Mouse (Mus musculus): ENCODE measurements around the gene Pradc1. TPM values are rescaled to one million over a fixed set of nuclear protein-coding genes. Genes with fewer than 3 reads are reported as not detected.
A peak's percentile ranks its signal among the peaks of the same experiment; 100 is the strongest.

Gene Pradc1
- polyA plus RNA-seq, 1 experiment: 13.9 TPM

DNA sequence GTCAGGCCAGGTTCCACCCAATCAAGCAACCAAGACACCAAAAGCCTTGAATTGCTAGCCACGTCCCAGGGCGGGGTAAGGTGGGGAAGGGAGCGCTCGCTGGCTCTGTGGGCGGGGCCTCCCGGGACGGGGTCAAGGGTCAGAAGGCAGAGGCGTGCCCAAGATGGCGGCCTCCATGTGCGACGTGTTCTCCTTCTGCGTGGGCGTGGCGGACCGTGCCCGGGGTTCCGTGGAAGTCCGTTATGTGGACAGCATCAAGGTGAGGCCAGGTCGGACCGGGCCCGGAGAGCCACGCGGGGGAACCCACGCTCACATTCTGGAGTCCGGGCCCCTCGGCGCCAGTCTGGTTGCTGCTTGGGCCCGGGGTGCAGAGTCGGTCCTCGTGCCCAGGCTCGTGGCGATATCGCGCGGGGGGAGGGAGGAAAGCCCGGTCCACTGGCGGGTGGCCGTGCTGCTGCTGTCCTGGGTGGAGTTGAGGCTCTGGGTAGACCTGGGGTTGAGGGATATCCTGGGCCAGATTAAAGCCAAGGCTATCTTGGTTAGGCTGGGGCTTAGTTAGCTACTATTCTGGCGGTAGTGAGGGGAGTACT, 19.8 kb downstream of the Pradc1 start, which contains the start of gene Smyd5:
Gene Smyd5, plus strand, starts transcription at position 148 of the 590 bp plus-strand sequence.
- Histone ChIP-seq H3K27ac (ENCODE audit: insufficient read depth, low read length) (0 out of 2 replicates have a peak within 1 kb of the TSS, but pooled peaks have one; percentile 3), H3K4me1 (ENCODE audit: control insufficient read depth, insufficient read depth, insufficient read length) (peaks cover 8% of the 10 kb centered on the region; the same call in 1 of the 2 replicates), H3K27me3 (ENCODE audit: control insufficient read depth, insufficient read depth, low read length) (no peaks in the 10 kb centered on the region), H3K36me3 (ENCODE audit: control insufficient read depth, insufficient read depth, low read length) (no peaks in the 10 kb centered on the region), H3K4me3 (ENCODE audit: extremely low read depth, insufficient read depth, insufficient read length) (peak within 1 kb of the TSS; percentile 99)
- WGBS: under 1% methylated on average over 39 of the region's 39 CpGs
- TF ChIP-seq CTCF (IDR thresholded peaks at IDR 0.05; ENCODE audit: extremely low read depth, insufficient read depth, insufficient read length, insufficient replicate concordance) (no peak), POLR2A (IDR thresholded peaks at IDR 0.05; ENCODE audit: low read depth, low read length) (no peak)
- DNase-seq (ENCODE audit: low read depth in 1 of 2, low spot score in 2 of 2): peak; percentile 57 to 87

DNA sequence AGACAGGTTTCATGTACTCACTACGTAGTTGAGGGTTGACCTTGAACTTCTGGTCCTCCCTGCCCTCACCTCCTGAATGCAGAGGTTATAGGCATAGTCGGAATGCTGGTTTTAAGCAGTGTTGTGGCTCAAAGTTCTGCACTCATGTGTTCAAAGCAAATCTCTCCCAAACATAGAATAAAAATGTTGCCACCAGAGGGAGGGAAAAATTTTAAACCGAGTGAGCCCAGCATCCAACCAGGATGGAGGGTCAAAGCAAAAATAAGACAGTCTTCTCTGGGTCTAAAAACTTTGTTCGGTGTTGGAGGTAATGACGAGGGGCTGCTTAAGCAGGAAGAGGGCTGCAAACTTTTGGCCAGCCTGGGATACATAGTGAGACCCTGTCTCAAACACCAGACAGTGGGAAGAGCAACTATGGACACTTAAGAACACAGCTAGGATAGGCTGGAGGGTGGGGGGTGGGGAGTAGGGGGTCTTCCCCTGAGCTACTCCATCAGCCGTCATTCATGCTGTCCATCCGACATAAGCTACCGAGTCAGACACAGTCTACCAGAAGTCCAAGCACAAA, 20.4 kb downstream of the Pradc1 start:
- Histone ChIP-seq H3K27me3 (ENCODE audit: control insufficient read depth, insufficient read depth, low read length) (no peaks in the 10 kb centered on the region), H3K4me3 (ENCODE audit: extremely low read depth, insufficient read depth, insufficient read length) (peak overlapping the region; percentile 99), H3K27ac (ENCODE audit: insufficient read depth, low read length) (no peak overlapping the region), H3K4me1 (ENCODE audit: control insufficient read depth, insufficient read depth, insufficient read length) (peaks cover 8% of the 10 kb centered on the region; the same call in 1 of the 2 replicates), H3K36me3 (ENCODE audit: control insufficient read depth, insufficient read depth, low read length) (no peaks in the 10 kb centered on the region)
- TF ChIP-seq POLR2A (IDR thresholded peaks at IDR 0.05; ENCODE audit: low read depth, low read length) (no peak), CTCF (IDR thresholded peaks at IDR 0.05; ENCODE audit: extremely low read depth, insufficient read depth, insufficient read length, insufficient replicate concordance) (no peak)
- DNase-seq (ENCODE audit: low read depth in 1 of 2, low spot score in 2 of 2): no peak
- 60% methylated on average over 8 of the region's 8 CpGs for WGBS

DNA sequence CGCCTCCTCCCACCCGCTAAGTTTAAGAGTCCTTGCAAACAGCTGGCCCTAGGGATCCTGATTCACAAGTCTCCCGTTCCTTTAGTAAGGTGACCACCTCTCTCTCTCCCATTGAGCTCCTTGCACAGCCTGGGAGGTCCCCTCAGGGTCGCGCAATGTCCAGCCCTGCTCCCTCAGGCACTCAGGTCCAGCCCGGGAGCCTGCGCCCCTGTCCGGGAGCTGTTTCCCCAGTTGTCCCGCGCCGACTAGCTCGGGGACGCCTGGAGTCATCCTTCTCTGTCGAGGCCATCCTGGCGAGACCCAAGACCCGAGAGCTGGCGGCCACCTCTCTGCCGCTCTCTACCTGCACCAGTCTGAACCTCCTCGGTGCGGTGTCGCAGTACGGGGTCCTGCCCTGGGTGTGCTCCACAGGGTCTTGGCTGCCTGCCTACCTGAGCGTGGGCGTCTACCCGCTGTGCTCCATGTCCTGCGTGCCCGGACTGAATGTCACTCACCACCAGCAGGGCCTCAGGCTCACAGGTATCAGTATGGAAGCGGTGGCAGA, 27.9 kb downstream of the Pradc1 start, which contains the start of gene Noto:
Gene Noto, plus strand, starts transcription at position 51 of the 544 bp plus-strand sequence.
- WGBS: 50% methylated on average over 28 of the region's 28 CpGs
- no peak for DNase-seq (ENCODE audit: low read depth in 1 of 2, low spot score in 2 of 2)
- H3K4me1 ChIP-seq (ENCODE audit: control insufficient read depth, insufficient read depth, insufficient read length): no peaks in the 10 kb centered on the region
- no peak within 1 kb of the TSS for H3K27ac ChIP-seq (ENCODE audit: insufficient read depth, low read length)
- H3K27me3 ChIP-seq (ENCODE audit: control insufficient read depth, insufficient read depth, low read length): no peaks in the 10 kb centered on the region
- no peak within 1 kb of the TSS for H3K4me3 ChIP-seq (ENCODE audit: extremely low read depth, insufficient read depth, insufficient read length)
- H3K36me3 ChIP-seq (ENCODE audit: control insufficient read depth, insufficient read depth, low read length): no peaks in the 10 kb centered on the region
- no peak for TF ChIP-seq CTCF (IDR thresholded peaks at IDR 0.05; ENCODE audit: extremely low read depth, insufficient read depth, insufficient read length, insufficient replicate concordance)
- TF ChIP-seq POLR2A (IDR thresholded peaks at IDR 0.05; ENCODE audit: low read depth, low read length): no peak

DNA sequence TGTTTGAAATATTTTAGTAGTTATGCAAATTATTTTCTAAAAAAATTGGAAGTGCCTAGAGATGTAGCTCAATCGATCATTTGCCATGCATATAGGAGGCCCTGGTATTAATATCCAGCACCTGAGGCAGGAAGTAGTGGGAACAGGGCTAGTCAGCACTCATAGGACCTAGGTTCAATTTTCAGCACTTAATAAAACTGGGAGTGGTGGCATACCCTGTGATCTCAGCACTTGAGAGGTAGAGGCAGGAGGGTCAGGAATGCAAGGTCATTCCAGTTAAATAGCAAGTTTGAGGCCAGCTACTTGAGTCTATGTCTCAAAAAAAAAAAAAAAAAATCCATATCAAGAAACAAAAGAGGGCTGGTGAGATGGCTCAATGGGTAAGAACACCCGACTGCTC, 32.6 kb downstream of the Pradc1 start:
- Histone ChIP-seq H3K4me3 (ENCODE audit: extremely low read depth, insufficient read depth, insufficient read length) (no peak overlapping the region), H3K36me3 (ENCODE audit: control insufficient read depth, insufficient read depth, low read length) (no peaks in the 10 kb centered on the region), H3K4me1 (ENCODE audit: control insufficient read depth, insufficient read depth, insufficient read length) (no peaks in the 10 kb centered on the region), H3K27me3 (ENCODE audit: control insufficient read depth, insufficient read depth, low read length) (no peaks in the 10 kb centered on the region), H3K27ac (ENCODE audit: insufficient read depth, low read length) (no peak overlapping the region)
- 75% methylated on average over 2 of the region's 2 CpGs for WGBS
- TF ChIP-seq CTCF (IDR thresholded peaks at IDR 0.05; ENCODE audit: extremely low read depth, insufficient read depth, insufficient read length, insufficient replicate concordance): no peak
- TF ChIP-seq POLR2A (IDR thresholded peaks at IDR 0.05; ENCODE audit: low read depth, low read length): no peak
- DNase-seq (ENCODE audit: low read depth in 1 of 2, low spot score in 2 of 2): no peak

DNA sequence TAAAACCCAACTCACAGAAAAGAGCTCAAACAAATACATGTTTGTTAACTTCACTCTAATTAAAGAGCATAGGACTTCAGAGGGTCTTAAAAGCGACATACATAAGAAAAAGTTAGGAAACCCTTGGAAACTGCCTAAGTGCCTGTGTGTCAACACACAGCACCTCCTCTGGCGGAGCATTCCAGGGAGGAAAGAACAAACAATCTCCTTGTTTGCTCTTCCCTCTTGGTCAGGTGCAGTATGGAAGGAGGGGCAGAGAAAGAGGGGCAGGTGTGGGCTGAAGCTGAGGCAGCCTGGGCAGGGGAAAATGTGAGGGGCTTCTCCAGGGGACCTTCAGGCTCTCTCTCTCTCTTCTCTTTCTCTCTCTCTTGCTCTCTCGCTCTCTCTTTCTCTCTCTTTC, 35.9 kb downstream of the Pradc1 start:
- no peak for DNase-seq (ENCODE audit: low read depth in 1 of 2, low spot score in 2 of 2)
- no peak overlapping the region for H3K4me3 ChIP-seq (ENCODE audit: extremely low read depth, insufficient read depth, insufficient read length)
- H3K4me1 ChIP-seq (ENCODE audit: control insufficient read depth, insufficient read depth, insufficient read length): no peaks in the 10 kb centered on the region
- 73% methylated on average over 3 of the region's 3 CpGs for WGBS
- no peaks in the 10 kb centered on the region for H3K27me3 ChIP-seq (ENCODE audit: control insufficient read depth, insufficient read depth, low read length)
- no peak overlapping the region for H3K27ac ChIP-seq (ENCODE audit: insufficient read depth, low read length)
- TF ChIP-seq POLR2A (IDR thresholded peaks at IDR 0.05; ENCODE audit: low read depth, low read length): no peak
- no peak for TF ChIP-seq CTCF (IDR thresholded peaks at IDR 0.05; ENCODE audit: extremely low read depth, insufficient read depth, insufficient read length, insufficient replicate concordance)
- no peaks in the 10 kb centered on the region for H3K36me3 ChIP-seq (ENCODE audit: control insufficient read depth, insufficient read depth, low read length)

DNA sequence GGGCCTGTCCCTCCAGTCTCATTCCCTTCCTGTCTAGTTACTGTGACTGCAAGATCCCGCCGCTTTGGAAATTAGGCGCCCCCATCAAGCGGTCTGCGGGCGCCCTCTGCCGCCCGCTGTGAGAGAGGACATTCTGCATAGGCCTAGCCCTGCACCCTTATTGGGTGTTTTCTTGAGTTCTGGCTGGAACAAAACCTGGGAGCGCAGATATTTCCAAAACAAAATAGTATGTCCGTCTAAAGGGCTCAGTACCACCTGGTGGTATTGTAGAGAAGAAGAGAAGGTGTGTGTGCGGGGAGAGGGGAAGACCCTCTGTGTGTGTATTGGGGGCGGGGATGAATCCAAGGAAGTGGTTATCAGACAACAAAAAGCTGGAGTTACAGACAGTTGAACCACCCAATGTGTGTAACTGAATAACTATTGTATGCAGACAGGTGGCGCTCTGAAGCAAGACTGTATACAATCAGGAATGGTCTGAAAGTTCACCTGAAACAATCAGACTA, 40.9 kb downstream of the Pradc1 start:
- no peaks in the 10 kb centered on the region for H3K4me1 ChIP-seq (ENCODE audit: control insufficient read depth, insufficient read depth, insufficient read length)

More for the DNA sequence above, 40.9 kb downstream of the Pradc1 start:
- WGBS: 18% methylated on average over 13 of the region's 13 CpGs
- Histone ChIP-seq H3K27ac (ENCODE audit: insufficient read depth, low read length) (no peak overlapping the region), H3K27me3 (ENCODE audit: control insufficient read depth, insufficient read depth, low read length) (peaks cover 3% of the 10 kb centered on the region; the same call in 1 of the 2 replicates), H3K4me3 (ENCODE audit: extremely low read depth, insufficient read depth, insufficient read length) (no peak overlapping the region), H3K36me3 (ENCODE audit: control insufficient read depth, insufficient read depth, low read length) (no peaks in the 10 kb centered on the region)
- DNase-seq (ENCODE audit: low read depth in 1 of 2, low spot score in 2 of 2): no peak
- TF ChIP-seq CTCF (IDR thresholded peaks at IDR 0.05; ENCODE audit: extremely low read depth, insufficient read depth, insufficient read length, insufficient replicate concordance) (peak; percentile 60; the same call in 1 of the 2 replicates), POLR2A (IDR thresholded peaks at IDR 0.05; ENCODE audit: low read depth, low read length) (no peak)
